Mouse (Mus musculus): ENCODE data around the gene Lst1. TPM values are rescaled to one million over a fixed set of nuclear protein-coding genes. Genes with fewer than 3 reads are reported as not detected.

The Lst1 gene
- polyA plus RNA-seq, 1 experiment from 2014 or later: 15.0 TPM

DNA sequence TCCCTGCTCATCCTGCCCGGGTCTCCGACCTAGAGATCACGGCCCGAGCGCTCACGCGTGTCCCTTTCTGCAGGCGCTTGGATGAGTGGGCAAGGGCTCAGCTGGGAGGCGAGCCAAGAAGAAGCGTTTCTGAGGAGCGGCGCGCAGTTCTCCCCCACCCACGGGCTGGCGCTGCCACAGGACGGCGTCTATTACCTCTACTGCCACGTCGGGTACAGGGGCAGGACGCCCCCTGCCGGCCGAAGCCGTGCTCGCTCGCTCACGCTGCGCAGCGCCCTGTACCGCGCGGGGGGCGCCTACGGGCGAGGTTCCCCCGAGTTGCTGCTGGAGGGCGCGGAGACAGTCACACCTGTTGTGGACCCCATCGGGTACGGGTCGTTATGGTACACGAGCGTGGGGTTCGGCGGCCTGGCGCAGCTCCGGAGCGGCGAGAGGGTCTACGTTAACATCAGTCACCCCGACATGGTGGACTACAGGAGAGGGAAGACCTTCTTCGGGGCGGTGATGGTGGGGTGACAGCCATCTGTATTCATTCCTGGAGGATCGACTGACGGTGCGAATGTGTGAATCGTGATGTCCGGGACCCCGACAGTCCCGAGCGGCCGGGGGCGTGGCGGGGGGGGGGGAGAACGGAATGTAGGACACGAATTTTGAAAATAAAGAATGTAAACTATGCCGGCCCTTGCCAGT lies 7.5 kb upstream of the Lst1 start:
- Histone ChIP-seq H3K27ac (no peak overlapping the region), H3K9ac (ENCODE audit: low read depth, low read length) (peak overlapping the region; percentile 56)
- WGBS: 1% methylated on average over 66 of the region's 66 CpGs

GRCm38 (mm10) chr17:35194844-35195630 lies 6.8 kb upstream of the Lst1 start:
- H3K27me3 ChIP-seq (ENCODE audit: insufficient read depth, low read length): peaks cover 7% of the 10 kb centered on the region; the same call in 1 of the 2 replicates
- ATAC-seq (replicated peaks; ENCODE audit: low FRiP score, low read depth): no peak
- DNase-seq (ENCODE audit: low spot score): no peak
- peak overlapping the region; percentile 91 for H3K4me2 ChIP-seq (ENCODE audit: low read length)
- no peak overlapping the region for H3K27ac ChIP-seq
- no peak for TF ChIP-seq CTCF (IDR thresholded peaks at IDR 0.05; ENCODE audit: low read depth)
- WGBS: 38% methylated on average over 19 of the region's 19 CpGs
- 0 out of 2 replicates have a peak overlapping the region, but pooled peaks have one; percentile 10 for H3K9ac ChIP-seq (ENCODE audit: low read depth, low read length)
- peak overlapping the region; percentile 43 for H3K4me3 ChIP-seq (replicated peaks; ENCODE audit: low read depth, low read length)
- H3K9me3 ChIP-seq (replicated peaks; ENCODE audit: low read length): no peaks in the 10 kb centered on the region
- H3K36me3 ChIP-seq (ENCODE audit: insufficient read depth, low read length): no peaks in the 10 kb centered on the region
- H3K4me1 ChIP-seq (replicated peaks; ENCODE audit: insufficient read depth, low read length): peaks cover 3% of the 10 kb centered on the region; the same call in 1 of the 2 replicates

More for the DNA sequence above, 7.5 kb upstream of the Lst1 start:
- Histone ChIP-seq H3K4me2 (ENCODE audit: low read length) (peak overlapping the region; percentile 91), H3K4me1 (replicated peaks; ENCODE audit: insufficient read depth, low read length) (peaks cover 3% of the 10 kb centered on the region; the same call in 1 of the 2 replicates), H3K4me3 (replicated peaks; ENCODE audit: low read depth, low read length) (peak overlapping the region; percentile 43), H3K9me3 (replicated peaks; ENCODE audit: low read length) (no peaks in the 10 kb centered on the region), H3K27me3 (ENCODE audit: insufficient read depth, low read length) (peaks cover 7% of the 10 kb centered on the region; the same call in 1 of the 2 replicates), H3K36me3 (ENCODE audit: insufficient read depth, low read length) (no peaks in the 10 kb centered on the region)
- DNase-seq (ENCODE audit: low spot score) (peak; percentile 77), ATAC-seq (replicated peaks; ENCODE audit: low FRiP score, low read depth) (peak; percentile 74)
- peak; percentile 87 for TF ChIP-seq CTCF (IDR thresholded peaks at IDR 0.05; ENCODE audit: low read depth)

DNA sequence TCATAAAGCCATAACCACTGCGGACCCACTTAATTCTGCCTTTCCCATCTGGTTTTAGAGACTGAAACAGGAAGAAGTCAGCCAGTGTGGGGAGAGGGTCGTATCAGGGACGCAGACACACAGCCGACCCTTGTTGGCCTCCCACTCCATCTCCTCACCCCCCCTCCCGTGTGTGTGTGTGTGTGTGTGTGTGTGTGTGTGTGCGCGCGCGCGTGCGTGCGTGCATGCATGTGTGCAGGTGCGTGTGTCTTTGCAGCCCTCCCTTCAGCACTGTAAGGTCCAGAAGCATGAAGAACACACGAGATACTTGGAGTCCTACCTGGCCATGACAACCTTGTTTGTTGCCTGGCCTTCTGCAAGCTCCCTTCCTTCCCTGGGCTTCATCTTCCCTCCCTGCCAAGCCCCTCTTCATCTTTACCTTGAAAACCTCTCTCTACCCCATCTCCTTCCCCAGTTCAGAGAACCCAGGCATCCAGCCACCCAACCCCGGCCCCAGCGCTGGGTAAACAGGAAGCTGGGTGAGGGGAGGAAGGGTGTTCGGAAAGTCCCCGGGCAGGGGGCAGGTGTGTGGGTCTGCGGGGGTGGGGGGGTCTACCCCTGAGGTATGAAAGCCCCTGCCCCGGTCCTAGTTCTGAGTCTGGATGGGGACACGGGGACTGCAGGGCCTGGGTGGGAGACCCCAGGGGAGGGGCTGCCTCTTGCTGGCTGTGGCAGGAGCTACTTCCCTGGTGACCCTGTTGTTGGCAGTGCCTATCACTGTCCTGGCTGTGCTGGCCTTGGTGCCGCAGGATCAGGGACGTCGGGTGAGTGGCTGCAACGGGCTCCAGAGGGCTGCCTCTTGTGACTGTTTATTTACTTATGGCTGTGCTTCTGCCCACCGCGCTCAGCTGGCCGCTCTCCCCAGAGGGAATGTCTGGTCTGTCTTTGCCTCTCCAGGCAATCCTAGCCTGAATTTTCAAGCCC lies 5.9 kb upstream of the Lst1 start, which contains the start of gene Ltb:
Gene Ltb (plus strand): TSS at position 559 of the 963 bp plus-strand sequence.
- TF ChIP-seq CTCF (IDR thresholded peaks at IDR 0.05; ENCODE audit: low read depth): no peak
- H3K27ac ChIP-seq: no peak within 1 kb of the TSS
- peaks cover 7% of the 10 kb centered on the region; the same call in 1 of the 2 replicates for H3K27me3 ChIP-seq (ENCODE audit: insufficient read depth, low read length)
- H3K9me3 ChIP-seq (replicated peaks; ENCODE audit: low read length): no peaks in the 10 kb centered on the region
- ATAC-seq (replicated peaks; ENCODE audit: low FRiP score, low read depth) (0 out of 2 replicates have a peak, but pooled peaks have one; percentile 11), DNase-seq (ENCODE audit: low spot score) (no peak)
- 0 out of 2 replicates have a peak within 1 kb of the TSS, but pooled peaks have one; percentile 10 for H3K9ac ChIP-seq (ENCODE audit: low read depth, low read length)
- peak within 1 kb of the TSS; percentile 91 for H3K4me2 ChIP-seq (ENCODE audit: low read length)
- peak within 1 kb of the TSS; percentile 43; the same call in 1 of the 2 replicates for H3K4me3 ChIP-seq (replicated peaks; ENCODE audit: low read depth, low read length)
- WGBS: 59% methylated on average over 28 of the region's 28 CpGs
- H3K4me1 ChIP-seq (replicated peaks; ENCODE audit: insufficient read depth, low read length): peaks cover 3% of the 10 kb centered on the region; the same call in 1 of the 2 replicates
- H3K36me3 ChIP-seq (ENCODE audit: insufficient read depth, low read length): no peaks in the 10 kb centered on the region

DNA sequence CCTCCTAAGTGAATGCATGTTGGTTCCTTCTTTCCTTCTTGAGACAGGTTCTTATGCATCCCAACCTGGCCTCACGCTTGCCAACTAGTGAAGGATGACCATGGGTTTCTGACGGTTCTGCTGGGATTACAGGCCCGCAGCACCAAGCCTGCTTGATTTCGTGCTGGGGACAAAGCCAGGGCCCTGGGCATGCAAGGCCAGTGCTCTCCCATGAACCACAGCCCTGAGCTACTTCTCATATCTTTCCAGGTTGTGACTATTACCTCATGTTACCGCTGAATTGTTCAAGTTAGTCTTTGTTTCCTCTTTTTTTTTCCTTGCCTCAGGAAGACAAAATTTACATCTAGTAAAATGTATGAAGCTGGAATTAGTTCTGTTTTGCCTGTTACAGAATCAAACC lies 4.7 kb upstream of the Lst1 start:
- 80% methylated on average over 5 of the region's 5 CpGs for WGBS

GRCm38 (mm10) chr17:35191723-35192122 lies 3.5 kb upstream of the Lst1 start:
- H3K9ac ChIP-seq (ENCODE audit: low read depth, low read length): no peak overlapping the region
- H3K36me3 ChIP-seq (ENCODE audit: insufficient read depth, low read length): no peaks in the 10 kb centered on the region
- H3K4me2 ChIP-seq (ENCODE audit: low read length): no peak overlapping the region
- peaks cover 3% of the 10 kb centered on the region; the same call in 1 of the 2 replicates for H3K4me1 ChIP-seq (replicated peaks; ENCODE audit: insufficient read depth, low read length)
- DNase-seq (ENCODE audit: low spot score): no peak
- no peak for ATAC-seq (replicated peaks; ENCODE audit: low FRiP score, low read depth)
- 0 out of 2 replicates have a peak, but pooled peaks have one; percentile 10 for TF ChIP-seq CTCF (IDR thresholded peaks at IDR 0.05; ENCODE audit: low read depth)
- H3K27me3 ChIP-seq (ENCODE audit: insufficient read depth, low read length): peaks cover 7% of the 10 kb centered on the region; the same call in 1 of the 2 replicates
- 64% methylated on average over 2 of the region's 2 CpGs for WGBS
- no peaks in the 10 kb centered on the region for H3K9me3 ChIP-seq (replicated peaks; ENCODE audit: low read length)
- H3K27ac ChIP-seq: no peak overlapping the region
- no peak overlapping the region for H3K4me3 ChIP-seq (replicated peaks; ENCODE audit: low read depth, low read length)

More for the DNA sequence above, 4.7 kb upstream of the Lst1 start:
- no peak for ATAC-seq (replicated peaks; ENCODE audit: low FRiP score, low read depth)
- peaks cover 7% of the 10 kb centered on the region; the same call in 1 of the 2 replicates for H3K27me3 ChIP-seq (ENCODE audit: insufficient read depth, low read length)
- no peak for TF ChIP-seq CTCF (IDR thresholded peaks at IDR 0.05; ENCODE audit: low read depth)
- H3K9ac ChIP-seq (ENCODE audit: low read depth, low read length): no peak overlapping the region
- no peaks in the 10 kb centered on the region for H3K36me3 ChIP-seq (ENCODE audit: insufficient read depth, low read length)
- H3K27ac ChIP-seq: no peak overlapping the region
- H3K9me3 ChIP-seq (replicated peaks; ENCODE audit: low read length): no peaks in the 10 kb centered on the region
- no peak for DNase-seq (ENCODE audit: low spot score)
- no peak overlapping the region for H3K4me3 ChIP-seq (replicated peaks; ENCODE audit: low read depth, low read length)
- no peak overlapping the region for H3K4me2 ChIP-seq (ENCODE audit: low read length)
- peaks cover 3% of the 10 kb centered on the region; the same call in 1 of the 2 replicates for H3K4me1 ChIP-seq (replicated peaks; ENCODE audit: insufficient read depth, low read length)
